Mouse (Mus musculus): Measurements from ENCODE around the gene Coa7. TPM values are rescaled to one million over a fixed set of nuclear protein-coding genes. Genes with fewer than 3 reads are reported as not detected.

Gene Coa7
- total RNA-seq, 2 experiments from 2014 or later = 33.6 to 35.8 TPM

DNA sequence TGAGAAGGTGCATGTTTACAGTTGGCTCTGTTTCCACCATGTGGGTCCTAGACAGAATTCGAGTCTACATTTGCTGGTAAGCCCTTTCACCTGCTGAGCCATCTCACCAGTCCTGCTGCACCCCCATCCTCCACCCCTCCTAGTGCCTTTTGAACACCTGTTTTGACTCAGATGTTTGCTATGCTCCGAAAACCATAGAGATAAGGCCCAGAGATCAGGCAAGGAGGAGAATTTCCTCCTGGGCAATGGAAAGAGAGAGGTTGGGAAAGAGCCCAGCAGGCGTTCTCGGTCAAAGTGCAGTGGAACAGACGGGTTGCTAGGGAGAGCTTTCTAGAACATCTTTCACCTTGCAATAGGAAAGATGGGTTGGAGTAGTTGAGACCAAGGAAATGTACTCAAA is 63.2 kb downstream of the Coa7 start:
- intact Hi-C loops (cut with DNase I) = no loop called here
- DNase-seq = no peak
- Histone ChIP-seq H3K27ac (no peak overlapping the region), H3K4me3 (no peak overlapping the region)
- no peak for TF ChIP-seq CTCF (IDR thresholded peaks at IDR 0.05)

Other genes starting within 250 kb of the Coa7 start
- gene Podn, start 231.7 kb upstream of the Coa7 start, total RNA-seq (2021) = 1 to 10 TPM; 7.2 to 8.3 TPM
- 100 to 1,000 TPM; 140 to 152 TPM for gene Scp2, start 183.1 kb upstream of the Coa7 start, total RNA-seq (2021)
- gene Echdc2, start 162.7 kb upstream of the Coa7 start, total RNA-seq (2021) = 1 to 10 TPM; 5.8 to 7.9 TPM
- under 1 TPM; 0.50 to 0.54 TPM for gene Zyg11a, start 110.1 kb upstream of the Coa7 start, total RNA-seq (2021)
- 10 to 100 TPM; 50.8 to 56.0 TPM for gene Zyg11b, start 27.0 kb upstream of the Coa7 start, total RNA-seq (2021)
- gene Shisal2a, start 55.2 kb downstream of the Coa7 start, total RNA-seq (2021) = not detected
- 1 to 10 TPM; 6.3 TPM for gene Gpx7, start 78.8 kb downstream of the Coa7 start, total RNA-seq (2021)
- 10 to 100 TPM; 19.0 to 20.0 TPM for gene Tut4, start 131.3 kb downstream of the Coa7 start, total RNA-seq (2021)